11 mouse cellular contexts compared by ENCODE assay signal in genomic region chr15:59158760-59159159, GRCm38 (mm10).
"Had no signal": no experiment of that assay in that cellular context is flagged by ENCODE, and none has a peak within 500 bp of the region (broad histone marks: within the 10 kb centered on the region; RNA-seq: fewer than 3 reads in every experiment).

No protein-coding gene starts in this region.

- ATAC-seq: midbrain, embryonic 13.5 days had no signal

- H3K4me3 ChIP-seq: limb, embryonic 13.5 days; midbrain, embryonic 13.5 days; neural tube, embryonic 12.5 days had no signal

- H3K4me2 ChIP-seq: limb, embryonic 13.5 days; midbrain, embryonic 13.5 days; neural tube, embryonic 12.5 days had no signal

- H3K27me3 ChIP-seq: limb, embryonic 13.5 days; midbrain, embryonic 13.5 days; neural tube, embryonic 12.5 days had no signal

- H3K36me3 ChIP-seq: limb, embryonic 13.5 days; midbrain, embryonic 13.5 days; neural tube, embryonic 12.5 days had no signal

- DNase-seq: kidney, postnatal 14 days; left cerebral cortex, postnatal 4 days; lung, adult 18-20 months; right cerebral cortex, postnatal 4 days; spleen, adult 18-20 months; thymus, adult 18-20 months; thymus, postnatal 14 days had no signal

- H3K9ac ChIP-seq: limb, embryonic 13.5 days; liver, embryonic 14.5 days; midbrain, embryonic 13.5 days; neural tube, embryonic 12.5 days had no signal

- H3K9me3 ChIP-seq: limb, embryonic 13.5 days; midbrain, embryonic 13.5 days; neural tube, embryonic 12.5 days had no signal

- H3K27ac ChIP-seq: limb, embryonic 13.5 days; liver, embryonic 14.5 days; midbrain, embryonic 13.5 days; neural tube, embryonic 12.5 days had no signal
